Mouse (Mus musculus): ENCODE results near the gene Dhx35. TPM values are rescaled to one million over a fixed set of nuclear protein-coding genes. Genes with fewer than 3 reads are reported as not detected.

Dhx35 gene
- total and polyA plus RNA-seq, 2 experiments from 2014 or later = 9.7 to 24.7 TPM

GRCm38 (mm10) chr2:158833645-158834044, 39.0 kb downstream of the Dhx35 start:
- DNase-seq (ENCODE audit: low spot score) (peak; percentile 60), ATAC-seq (ENCODE audit: low FRiP score) (no peak)
- H3K4me3 ChIP-seq (ENCODE audit: low read depth, low read length) = no peak overlapping the region
- H3K27me3 ChIP-seq (ENCODE audit: insufficient read depth, low read length) = no peaks in the 10 kb centered on the region
- H3K4me1 ChIP-seq (ENCODE audit: insufficient read depth, low read length) = peaks cover 6% of the 10 kb centered on the region; the same call in 1 of the 2 replicates
- H3K9me3 ChIP-seq (ENCODE audit: low read length) = no peaks in the 10 kb centered on the region
- no peak overlapping the region for H3K4me2 ChIP-seq (ENCODE audit: low read depth, low read length, poor library complexity, severe bottlenecking)
- peaks cover 26% of the 10 kb centered on the region for H3K36me3 ChIP-seq (ENCODE audit: insufficient read depth, low read length)
- no peak overlapping the region for H3K9ac ChIP-seq (replicated peaks; ENCODE audit: low read length, poor library complexity, severe bottlenecking)
- 61% methylated on average over 2 of the region's 2 CpGs for WGBS
- peak overlapping the region; percentile 59; the same call in 1 of the 2 replicates for H3K27ac ChIP-seq (ENCODE audit: low read depth, low read length)
- no peak for TF ChIP-seq CTCF (IDR thresholded peaks at IDR 0.05)

- Histone ChIP-seq H3K27ac (ENCODE audit: low read depth, low read length) (no peak overlapping the region), H3K27me3 (ENCODE audit: insufficient read depth, low read length) (no peaks in the 10 kb centered on the region), H3K4me2 (ENCODE audit: low read depth, low read length, poor library complexity, severe bottlenecking) (no peak overlapping the region), H3K4me3 (ENCODE audit: low read depth, low read length) (no peak overlapping the region), H3K9me3 (ENCODE audit: low read length) (no peaks in the 10 kb centered on the region), H3K4me1 (ENCODE audit: insufficient read depth, low read length) (no peaks in the 10 kb centered on the region), H3K9ac (replicated peaks; ENCODE audit: low read length, poor library complexity, severe bottlenecking) (no peak overlapping the region), H3K36me3 (ENCODE audit: insufficient read depth, low read length) (peaks cover 15% of the 10 kb centered on the region)
- ATAC-seq (ENCODE audit: low FRiP score) = no peak
- DNase-seq (ENCODE audit: low spot score) = no peak
- TF ChIP-seq CTCF (IDR thresholded peaks at IDR 0.05) = no peak
- WGBS = 81% methylated on average over 5 of the region's 5 CpGs
Measured at GRCm38 (mm10) chr2:158843287-158843686, 48.7 kb downstream of the Dhx35 start.

GRCm38 (mm10) chr2:158845031-158845430, 50.4 kb downstream of the Dhx35 start:
- ATAC-seq (ENCODE audit: low FRiP score) (no peak), DNase-seq (ENCODE audit: low spot score) (no peak)
- no peak overlapping the region for H3K4me2 ChIP-seq (ENCODE audit: low read depth, low read length, poor library complexity, severe bottlenecking)
- no peak for TF ChIP-seq CTCF (IDR thresholded peaks at IDR 0.05)
- H3K9ac ChIP-seq (replicated peaks; ENCODE audit: low read length, poor library complexity, severe bottlenecking) = no peak overlapping the region
- H3K4me3 ChIP-seq (ENCODE audit: low read depth, low read length) = no peak overlapping the region
- no peaks in the 10 kb centered on the region for H3K4me1 ChIP-seq (ENCODE audit: insufficient read depth, low read length)
- no peak overlapping the region for H3K27ac ChIP-seq (ENCODE audit: low read depth, low read length)
- WGBS = 77% methylated on average over 5 of the region's 5 CpGs
- H3K36me3 ChIP-seq (ENCODE audit: insufficient read depth, low read length) = peaks cover 15% of the 10 kb centered on the region
- no peaks in the 10 kb centered on the region for H3K9me3 ChIP-seq (ENCODE audit: low read length)
- no peaks in the 10 kb centered on the region for H3K27me3 ChIP-seq (ENCODE audit: insufficient read depth, low read length)

- Histone ChIP-seq H3K27ac (ENCODE audit: low read depth, low read length) (peak overlapping the region; percentile 55), H3K4me3 (ENCODE audit: low read depth, low read length) (no peak overlapping the region), H3K4me1 (ENCODE audit: insufficient read depth, low read length) (no peaks in the 10 kb centered on the region), H3K4me2 (ENCODE audit: low read depth, low read length, poor library complexity, severe bottlenecking) (no peak overlapping the region), H3K9me3 (ENCODE audit: low read length) (no peaks in the 10 kb centered on the region), H3K9ac (replicated peaks; ENCODE audit: low read length, poor library complexity, severe bottlenecking) (no peak overlapping the region), H3K36me3 (ENCODE audit: insufficient read depth, low read length) (peaks cover 19% of the 10 kb centered on the region), H3K27me3 (ENCODE audit: insufficient read depth, low read length) (no peaks in the 10 kb centered on the region)
- no peak for DNase-seq (ENCODE audit: low spot score)
- no peak for ATAC-seq (ENCODE audit: low FRiP score)
- no peak for TF ChIP-seq CTCF (IDR thresholded peaks at IDR 0.05)
- 68% methylated on average over 2 of the region's 2 CpGs for WGBS
Measured at GRCm38 (mm10) chr2:158846208-158846607, 51.6 kb downstream of the Dhx35 start.

- H3K9ac ChIP-seq (replicated peaks; ENCODE audit: low read length, poor library complexity, severe bottlenecking) = no peak overlapping the region
- WGBS = 91% methylated on average over 3 of the region's 3 CpGs
- peaks cover 12% of the 10 kb centered on the region; the same call in 1 of the 2 replicates for H3K36me3 ChIP-seq (ENCODE audit: insufficient read depth, low read length)
Measured at GRCm38 (mm10) chr2:158847991-158848390, 53.4 kb downstream of the Dhx35 start.

GRCm38 (mm10) chr2:158849416-158849815, 54.8 kb downstream of the Dhx35 start:
- WGBS = 75% methylated on average over 9 of the region's 9 CpGs

More at GRCm38 (mm10) chr2:158847991-158848390, 53.4 kb downstream of the Dhx35 start:
- no peak overlapping the region for H3K27ac ChIP-seq (ENCODE audit: low read depth, low read length)
- no peaks in the 10 kb centered on the region for H3K9me3 ChIP-seq (ENCODE audit: low read length)
- TF ChIP-seq CTCF (IDR thresholded peaks at IDR 0.05) = no peak
- H3K4me3 ChIP-seq (ENCODE audit: low read depth, low read length) = no peak overlapping the region
- ATAC-seq (ENCODE audit: low FRiP score) (no peak), DNase-seq (ENCODE audit: low spot score) (no peak)
- no peaks in the 10 kb centered on the region for H3K4me1 ChIP-seq (ENCODE audit: insufficient read depth, low read length)
- H3K4me2 ChIP-seq (ENCODE audit: low read depth, low read length, poor library complexity, severe bottlenecking) = no peak overlapping the region
- H3K27me3 ChIP-seq (ENCODE audit: insufficient read depth, low read length) = no peaks in the 10 kb centered on the region

More at GRCm38 (mm10) chr2:158849416-158849815, 54.8 kb downstream of the Dhx35 start:
- no peak for TF ChIP-seq CTCF (IDR thresholded peaks at IDR 0.05)
- Histone ChIP-seq H3K4me2 (ENCODE audit: low read depth, low read length, poor library complexity, severe bottlenecking) (no peak overlapping the region), H3K36me3 (ENCODE audit: insufficient read depth, low read length) (0 out of 2 replicates have a peak, but pooled peaks cover 12% of the 10 kb centered on the region), H3K4me1 (ENCODE audit: insufficient read depth, low read length) (no peaks in the 10 kb centered on the region), H3K9ac (replicated peaks; ENCODE audit: low read length, poor library complexity, severe bottlenecking) (no peak overlapping the region), H3K4me3 (ENCODE audit: low read depth, low read length) (no peak overlapping the region), H3K9me3 (ENCODE audit: low read length) (no peaks in the 10 kb centered on the region), H3K27me3 (ENCODE audit: insufficient read depth, low read length) (no peaks in the 10 kb centered on the region), H3K27ac (ENCODE audit: low read depth, low read length) (no peak overlapping the region)
- DNase-seq (ENCODE audit: low spot score) = no peak
- no peak for ATAC-seq (ENCODE audit: low FRiP score)

Measured in midbrain, postnatal 0 days (tissue).